Mouse (Mus musculus): ENCODE measurements around the gene Elavl4.

Elavl4 gene

DNA sequence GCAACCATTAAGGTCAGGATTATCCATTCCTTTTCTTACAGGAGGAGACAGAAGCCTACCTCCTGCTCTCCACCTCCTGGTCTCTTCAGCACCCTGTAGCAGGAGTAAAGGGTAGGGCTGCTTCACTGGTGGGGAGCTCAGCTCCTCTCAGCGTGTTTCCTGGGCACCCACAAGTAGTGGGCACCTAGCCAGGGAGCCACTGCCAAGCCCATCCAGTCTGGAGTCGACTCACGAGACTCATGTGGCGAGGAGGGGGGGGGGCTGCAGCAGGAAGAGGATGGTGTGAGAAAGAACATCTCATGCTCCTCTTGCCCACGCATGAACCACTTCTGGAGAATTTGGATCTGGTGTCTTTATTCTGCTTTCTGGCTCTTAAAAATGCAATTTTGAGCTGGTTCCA lies 186.5 kb downstream of the Elavl4 start:
- no peak for DNase-seq (ENCODE audit: low spot score in 2 of 2)

DNA sequence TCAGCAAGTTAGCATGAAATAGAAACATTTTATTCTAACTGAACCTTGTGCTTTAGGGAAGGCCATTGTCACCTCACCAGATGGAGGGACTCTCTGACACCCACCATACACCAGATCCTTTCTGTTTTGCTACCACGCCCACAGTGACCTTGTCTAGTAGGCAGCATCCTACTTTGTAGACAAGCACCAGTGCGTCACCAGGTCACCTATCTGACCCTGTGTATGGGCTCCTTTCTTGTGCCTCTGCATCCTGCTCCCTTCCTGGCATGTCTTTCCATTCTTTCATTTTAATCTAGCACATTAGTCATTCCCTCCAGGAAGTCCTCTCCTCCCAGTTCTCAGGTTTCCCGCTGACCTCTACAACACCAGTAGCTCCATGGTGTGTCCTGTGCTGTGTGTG lies 190.1 kb downstream of the Elavl4 start:
- DNase-seq (ENCODE audit: low spot score in 2 of 2): no peak

DNA sequence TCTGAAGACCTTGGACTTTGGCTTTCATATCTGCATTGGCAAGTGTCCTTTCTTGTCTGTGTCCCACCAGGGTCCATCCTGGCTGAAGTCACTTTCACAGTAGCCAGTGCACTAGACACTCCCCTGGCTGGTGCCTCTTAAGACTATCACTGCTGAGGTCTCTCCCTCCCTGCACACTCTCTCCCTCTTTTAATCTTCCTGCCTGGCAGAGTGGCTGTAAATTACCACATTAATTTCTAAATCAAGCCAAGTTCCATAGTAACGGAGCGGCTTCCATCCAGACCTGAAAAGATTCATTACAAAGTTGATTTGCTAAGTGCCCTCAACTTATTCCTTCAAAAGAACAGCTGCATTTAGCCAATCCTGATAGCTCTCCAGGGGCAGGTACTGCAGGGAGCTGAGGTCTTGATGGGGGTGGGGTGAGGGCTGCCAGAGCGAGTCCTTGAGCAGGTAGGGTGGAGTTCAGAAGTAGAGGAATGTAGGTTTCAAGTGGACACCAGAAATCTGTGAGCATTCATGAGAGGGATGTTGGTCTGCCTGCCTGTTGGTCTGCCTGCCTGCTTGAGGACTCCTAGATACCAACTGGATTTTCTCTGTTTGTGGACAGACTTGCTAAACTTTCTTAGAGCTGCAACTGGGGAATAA lies 194.1 kb downstream of the Elavl4 start:
- DNase-seq (ENCODE audit: low spot score in 2 of 2): no peak

DNA sequence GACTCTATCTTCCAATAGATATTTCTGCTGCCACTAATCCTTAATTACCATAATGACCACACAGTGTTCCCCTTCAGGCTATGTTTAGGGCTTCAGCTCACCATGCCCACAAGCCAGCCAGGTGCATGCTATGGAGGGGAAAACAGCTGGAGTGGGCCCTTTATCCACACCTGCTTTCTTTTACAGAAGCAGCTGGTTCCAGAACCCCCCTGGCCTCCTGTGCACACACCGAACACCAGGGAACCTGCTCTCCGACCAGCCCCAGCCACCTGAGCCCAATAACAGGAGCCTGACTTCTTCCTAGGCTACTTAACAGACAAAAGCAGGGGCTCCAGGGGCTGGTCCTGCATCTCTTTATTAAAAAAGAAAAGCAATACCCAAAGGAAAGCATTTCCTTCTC lies 195.8 kb downstream of the Elavl4 start:
- DNase-seq (ENCODE audit: low spot score in 2 of 2): no peak
